Comparison of ENCODE assay signal across 8 mouse cellular contexts in genomic region chr11:32644010-32644409, GRCm38 (mm10). TPM values are rescaled to one million over a fixed set of nuclear protein-coding genes. Genes with fewer than 3 reads are reported as not detected.
A peak's percentile ranks its signal among the peaks of the same experiment; 100 is the strongest.
DNase-seq lines count a peak whose midpoint lies in the region; ATAC-seq and TF ChIP-seq lines count a peak whose summit lies in the region.

No protein-coding gene starts in this region.

- no peaks in the 10 kb centered on the region for H3K9me3 ChIP-seq in lung, embryonic 16.5 days (ENCODE audit: control insufficient read depth, low read length)
- H3K9me3 ChIP-seq in embryonic facial prominence, embryonic 11.5 days (replicated peaks; ENCODE audit: control insufficient read depth, low read length), result no peaks in the 10 kb centered on the region
- H3K9me3 ChIP-seq in limb, embryonic 10.5 days (replicated peaks), result no peaks in the 10 kb centered on the region

- intact Hi-C loops in left cerebral cortex, postnatal 4 days (cut with DNase I), result loop anchor here (10.0 kb wide), 1 partner anchor 51 kb away; no protein-coding TSS in a partner anchor

- no peaks in the 10 kb centered on the region for H3K27me3 ChIP-seq in lung, embryonic 16.5 days (ENCODE audit: control insufficient read depth, insufficient read depth, low read depth, low read length)
- H3K27me3 ChIP-seq in embryonic facial prominence, embryonic 11.5 days (ENCODE audit: control insufficient read depth, insufficient read depth, low read length), result no peaks in the 10 kb centered on the region
- no peaks in the 10 kb centered on the region for H3K27me3 ChIP-seq in limb, embryonic 10.5 days (ENCODE audit: low read depth, poor library complexity, severe bottlenecking)

- H3K4me2 ChIP-seq in lung, embryonic 16.5 days (ENCODE audit: low read depth, low read length), result peak overlapping the region; percentile 87
- H3K4me2 ChIP-seq in embryonic facial prominence, embryonic 11.5 days (ENCODE audit: low read depth, low read length), result peak overlapping the region; percentile 64

- no peak for TF ChIP-seq POLR2A in olfactory bulb, adult 2 months (IDR thresholded peaks at IDR 0.05; ENCODE audit: insufficient read depth, low read depth, low read length)

- DNase-seq in lung, adult 18-20 months, result no peak
- DNase-seq in embryonic facial prominence, embryonic 11.5 days (ENCODE audit: low spot score), result no peak
- DNase-seq in limb, embryonic 10.5 days (ENCODE audit: low spot score), result no peak
- no peak for DNase-seq in left cerebral cortex, postnatal 4 days
- no peak for DNase-seq in yolk sac, embryonic 10.5 days (ENCODE audit: low spot score)
- DNase-seq in cerebellum, adult 9-10 months, result no peak

- ATAC-seq in lung, embryonic 16.5 days (ENCODE audit: low read depth), result no peak
- no peak for ATAC-seq in embryonic facial prominence, embryonic 11.5 days (replicated peaks; ENCODE audit: insufficient number of reproducible peaks, low FRiP score, low TSS enrichment, low read depth)

- H3K4me3 ChIP-seq in lung, embryonic 16.5 days (ENCODE audit: low read length), result peak overlapping the region; percentile 81
- peak overlapping the region; percentile 78 for H3K4me3 ChIP-seq in embryonic facial prominence, embryonic 11.5 days (ENCODE audit: low read depth, low read length)
- H3K4me3 ChIP-seq in limb, embryonic 10.5 days, result peak overlapping the region; percentile 99
- H3K4me3 ChIP-seq in olfactory bulb, adult 2 months (ENCODE audit: insufficient read depth, low read depth, low read length), result peak overlapping the region; percentile 75; the same call in 1 of the 2 replicates

- H3K36me3 ChIP-seq in lung, embryonic 16.5 days (ENCODE audit: control insufficient read depth, insufficient read depth, low read length), result no peaks in the 10 kb centered on the region
- no peaks in the 10 kb centered on the region for H3K36me3 ChIP-seq in embryonic facial prominence, embryonic 11.5 days (replicated peaks; ENCODE audit: control insufficient read depth, insufficient read depth, low read depth, low read length)
- H3K36me3 ChIP-seq in limb, embryonic 10.5 days, result peaks cover 2% of the 10 kb centered on the region; the same call in 1 of the 2 replicates

- H3K27ac ChIP-seq in lung, embryonic 16.5 days (ENCODE audit: low read length), result peak overlapping the region; percentile 99; the same call in 1 of the 2 replicates
- H3K27ac ChIP-seq in embryonic facial prominence, embryonic 11.5 days (replicated peaks; ENCODE audit: low read depth, low read length), result no peak overlapping the region
- H3K27ac ChIP-seq in limb, embryonic 10.5 days, result peak overlapping the region; percentile 98
- no peak overlapping the region for H3K27ac ChIP-seq in olfactory bulb, adult 2 months (ENCODE audit: insufficient read depth, low read depth, low read length)

- peak overlapping the region; percentile 82 for H3K9ac ChIP-seq in lung, embryonic 16.5 days (ENCODE audit: low read length)
- peak overlapping the region; percentile 92 for H3K9ac ChIP-seq in embryonic facial prominence, embryonic 11.5 days (replicated peaks; ENCODE audit: low read length)

- peaks cover 18% of the 10 kb centered on the region for H3K4me1 ChIP-seq in lung, embryonic 16.5 days (replicated peaks; ENCODE audit: control insufficient read depth, insufficient read depth, low read length)
- H3K4me1 ChIP-seq in embryonic facial prominence, embryonic 11.5 days (ENCODE audit: control insufficient read depth, insufficient read depth, low read length), result no peaks in the 10 kb centered on the region
- peaks cover 27% of the 10 kb centered on the region for H3K4me1 ChIP-seq in limb, embryonic 10.5 days
- H3K4me1 ChIP-seq in olfactory bulb, adult 2 months (ENCODE audit: control insufficient read depth, insufficient read depth, low read length), result peaks cover 7% of the 10 kb centered on the region

- 22% methylated on average over 3 of the region's 3 CpGs for WGBS in lung, embryonic 16.5 days
- 58% methylated on average over 3 of the region's 3 CpGs for WGBS in embryonic facial prominence, embryonic 11.5 days
- 59% methylated on average over 3 of the region's 3 CpGs for WGBS in limb, embryonic 10.5 days
- 8% methylated on average over 3 of the region's 3 CpGs for WGBS in olfactory bulb, adult 2 months

- TF ChIP-seq CTCF in olfactory bulb, adult 2 months (IDR thresholded peaks at IDR 0.05; ENCODE audit: insufficient read depth, low read depth, low read length), result no peak

RNA-seq across cellular contexts. Expression of gene Fbxw11, which starts 1.5 kb away (rescaled TPM):
- 74.1 and 80.5 TPM in 2 replicates for polyA plus RNA-seq in lung, embryonic 16.5 days (2015; fragmentation: Nextera tagmentation; extraction: Ambion mirVana)
- polyA plus RNA-seq in embryonic facial prominence, embryonic 11.5 days (2014; fragmentation: Nextera tagmentation; extraction: Ambion mirVana), result 83.3 and 90.6 TPM in 2 replicates
- 77.6 and 96.4 TPM in 2 replicates for polyA plus RNA-seq in limb, embryonic 10.5 days (2016; fragmentation: Nextera tagmentation; extraction: Ambion mirVana)
- not detected in 2 replicates for polyA plus RNA-seq in olfactory bulb, adult 2 months (2012; ENCODE audit: insufficient read depth, insufficient read length, low replicate concordance, missing spikeins)
- total RNA-seq in left cerebral cortex, postnatal 4 days (2021), result 100 to 1,000 TPM; 124 to 127 TPM

Comparison
In these comparisons a context has a peak if more than half of its experiments do, and no peak if none do; other contexts are left out.
1. H3K27ac ChIP-seq: peak in lung, embryonic 16.5 days (single experiment) and limb, embryonic 10.5 days (single experiment); none in embryonic facial prominence, embryonic 11.5 days (single experiment) and olfactory bulb, adult 2 months (single experiment).
2. Peak in every context shown above with its lines, with median percentiles within 50 percentile points of each other: H3K4me3 ChIP-seq.